Mouse (Mus musculus): ENCODE results near the gene Cd81. TPM values are rescaled to one million over a fixed set of nuclear protein-coding genes. Genes with fewer than 3 reads are reported as not detected.
A peak's percentile ranks its signal among the peaks of the same experiment; 100 is the strongest.

Gene Cd81
- polyA plus RNA-seq, 1 experiment from 2014 or later, result 455 TPM

DNA sequence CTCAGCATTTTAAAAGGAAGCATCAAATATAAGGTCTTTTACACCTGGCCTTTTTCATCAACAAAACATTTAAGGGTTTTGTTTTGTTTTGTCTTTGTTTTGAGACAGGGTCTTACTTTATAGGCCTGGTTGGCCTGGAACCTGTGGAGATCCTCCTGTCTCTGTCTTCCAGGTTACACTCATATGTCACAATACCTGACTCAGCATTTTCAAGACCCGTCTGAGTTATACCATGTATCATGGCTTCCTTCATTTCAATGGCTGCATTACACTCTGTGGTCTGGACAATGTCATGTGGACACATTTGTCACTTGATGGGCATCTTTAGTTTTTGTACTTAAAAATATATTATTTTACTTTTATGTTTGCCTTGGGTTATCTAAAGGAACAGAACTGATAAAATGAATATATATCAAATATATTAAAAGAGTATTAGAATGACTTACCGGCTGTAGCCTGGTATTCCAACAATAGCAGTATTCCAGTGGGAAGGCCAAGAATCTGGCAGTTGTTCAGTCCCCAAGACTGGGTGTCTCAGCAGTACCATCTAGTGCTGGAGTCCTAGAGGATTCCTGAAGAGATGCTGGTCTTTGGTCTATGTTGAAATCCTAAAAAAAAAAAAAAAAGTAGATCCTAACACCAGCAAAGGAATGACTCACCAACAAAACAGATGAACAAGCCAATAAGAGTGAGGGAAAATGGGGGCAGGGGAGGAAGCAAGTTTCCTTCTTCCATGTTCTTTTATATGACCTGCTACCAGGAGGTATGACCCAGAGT, 8.3 kb upstream of the Cd81 start:
- ATAC-seq (ENCODE audit: low FRiP score), result no peak
- H3K27me3 ChIP-seq (ENCODE audit: control insufficient read depth, insufficient read depth, low read length), result no peaks in the 10 kb centered on the region
- H3K4me2 ChIP-seq (replicated peaks), result no peak overlapping the region
- H3K9ac ChIP-seq, result no peak overlapping the region
- no peak overlapping the region for H3K4me3 ChIP-seq (replicated peaks; ENCODE audit: low read length)
- no peaks in the 10 kb centered on the region for H3K9me3 ChIP-seq (ENCODE audit: control insufficient read depth, low read length)
- H3K27ac ChIP-seq, result no peak overlapping the region
- 93% methylated on average over 2 of the region's 2 CpGs for WGBS
- no peak for DNase-seq (ENCODE audit: low spot score)
- H3K4me1 ChIP-seq (replicated peaks; ENCODE audit: control insufficient read depth, insufficient read depth, low read length), result no peaks in the 10 kb centered on the region
- H3K36me3 ChIP-seq (replicated peaks; ENCODE audit: control insufficient read depth, insufficient read depth), result peaks cover 2% of the 10 kb centered on the region; the same call in 1 of the 2 replicates

DNA sequence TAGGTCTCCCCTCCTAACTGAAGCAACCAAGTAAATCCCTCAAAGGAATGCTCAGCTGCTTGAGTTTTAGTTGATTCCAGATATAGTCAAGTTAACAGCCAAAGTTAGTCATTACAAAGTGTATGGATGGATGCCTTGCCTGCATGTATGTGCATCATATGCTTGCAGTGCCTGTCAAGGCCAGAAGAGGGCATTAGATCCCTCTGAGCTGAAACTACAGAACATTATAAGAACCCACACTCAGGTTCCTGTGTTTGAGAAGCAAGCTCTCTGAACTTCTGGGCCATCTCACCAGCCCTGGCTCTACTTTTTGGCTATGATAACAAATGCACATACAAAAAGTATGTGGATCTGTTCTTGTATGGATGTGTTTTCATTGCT, 7.7 kb upstream of the Cd81 start:
- no peaks in the 10 kb centered on the region for H3K27me3 ChIP-seq (ENCODE audit: control insufficient read depth, insufficient read depth, low read length)
- no peak overlapping the region for H3K9ac ChIP-seq
- H3K4me3 ChIP-seq (replicated peaks; ENCODE audit: low read length), result no peak overlapping the region
- no peak overlapping the region for H3K4me2 ChIP-seq (replicated peaks)
- no peaks in the 10 kb centered on the region for H3K9me3 ChIP-seq (ENCODE audit: control insufficient read depth, low read length)
- no peak overlapping the region for H3K27ac ChIP-seq
- ATAC-seq (ENCODE audit: low FRiP score) (no peak), DNase-seq (ENCODE audit: low spot score) (no peak)
- no peaks in the 10 kb centered on the region; the same call in 1 of the 2 replicates for H3K36me3 ChIP-seq (replicated peaks; ENCODE audit: control insufficient read depth, insufficient read depth)
- no peaks in the 10 kb centered on the region for H3K4me1 ChIP-seq (replicated peaks; ENCODE audit: control insufficient read depth, insufficient read depth, low read length)

DNA sequence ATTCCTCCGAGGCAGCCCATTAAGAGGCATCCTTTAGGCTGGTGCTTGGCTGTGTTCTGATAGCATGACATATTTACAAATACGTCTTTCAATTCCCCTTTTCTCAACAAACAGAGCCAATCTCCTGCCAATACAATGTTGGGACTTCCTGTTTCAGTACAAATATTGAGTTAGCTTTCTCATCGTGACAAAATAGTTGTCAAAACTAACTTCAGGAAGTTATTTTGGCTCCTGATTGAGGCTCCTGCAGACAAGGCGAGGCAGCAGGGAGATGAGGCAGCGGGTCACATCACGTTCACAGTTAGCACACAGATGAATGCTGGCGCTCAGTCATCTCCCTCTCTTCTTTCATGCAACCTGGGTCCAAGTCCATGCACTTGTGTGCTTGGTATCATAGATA, 6.2 kb upstream of the Cd81 start:
- Histone ChIP-seq H3K36me3 (replicated peaks; ENCODE audit: control insufficient read depth, insufficient read depth) (no peaks in the 10 kb centered on the region; the same call in 1 of the 2 replicates), H3K9me3 (ENCODE audit: control insufficient read depth, low read length) (no peaks in the 10 kb centered on the region), H3K4me2 (replicated peaks) (no peak overlapping the region), H3K27ac (no peak overlapping the region), H3K4me1 (replicated peaks; ENCODE audit: control insufficient read depth, insufficient read depth, low read length) (no peaks in the 10 kb centered on the region), H3K27me3 (ENCODE audit: control insufficient read depth, insufficient read depth, low read length) (no peaks in the 10 kb centered on the region), H3K4me3 (replicated peaks; ENCODE audit: low read length) (no peak overlapping the region), H3K9ac (no peak overlapping the region)
- WGBS, result 85% methylated on average over 7 of the region's 7 CpGs
- ATAC-seq (ENCODE audit: low FRiP score), result no peak
- DNase-seq (ENCODE audit: low spot score), result no peak

DNA sequence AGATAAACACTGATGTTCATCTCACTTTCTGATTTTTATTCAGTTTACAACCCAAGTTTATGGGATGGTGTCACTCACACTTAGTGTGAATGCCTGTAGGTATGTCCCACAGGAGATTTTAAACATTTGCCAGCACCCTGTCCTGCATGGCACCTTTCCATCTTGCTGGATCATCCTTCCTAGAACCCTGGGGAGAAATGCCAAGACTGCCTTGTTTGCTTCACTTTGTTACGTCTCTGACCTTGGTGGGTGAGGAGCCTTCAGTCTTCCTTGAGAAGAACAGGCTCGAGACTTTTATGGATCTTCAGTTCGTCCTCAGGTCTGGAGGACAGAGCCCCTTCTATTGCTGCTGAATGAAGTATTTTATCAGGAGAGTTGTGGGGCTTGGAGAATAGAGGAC, 3.2 kb upstream of the Cd81 start:
- Histone ChIP-seq H3K4me1 (replicated peaks; ENCODE audit: control insufficient read depth, insufficient read depth, low read length) (peaks cover 12% of the 10 kb centered on the region), H3K27me3 (ENCODE audit: control insufficient read depth, insufficient read depth, low read length) (no peaks in the 10 kb centered on the region), H3K27ac (no peak overlapping the region), H3K9ac (no peak overlapping the region), H3K4me2 (replicated peaks) (no peak overlapping the region), H3K9me3 (ENCODE audit: control insufficient read depth, low read length) (no peaks in the 10 kb centered on the region), H3K4me3 (replicated peaks; ENCODE audit: low read length) (no peak overlapping the region), H3K36me3 (replicated peaks; ENCODE audit: control insufficient read depth, insufficient read depth) (no peaks in the 10 kb centered on the region)
- WGBS, result 77% methylated on average over 3 of the region's 3 CpGs
- DNase-seq (ENCODE audit: low spot score) (no peak), ATAC-seq (ENCODE audit: low FRiP score) (no peak)

DNA sequence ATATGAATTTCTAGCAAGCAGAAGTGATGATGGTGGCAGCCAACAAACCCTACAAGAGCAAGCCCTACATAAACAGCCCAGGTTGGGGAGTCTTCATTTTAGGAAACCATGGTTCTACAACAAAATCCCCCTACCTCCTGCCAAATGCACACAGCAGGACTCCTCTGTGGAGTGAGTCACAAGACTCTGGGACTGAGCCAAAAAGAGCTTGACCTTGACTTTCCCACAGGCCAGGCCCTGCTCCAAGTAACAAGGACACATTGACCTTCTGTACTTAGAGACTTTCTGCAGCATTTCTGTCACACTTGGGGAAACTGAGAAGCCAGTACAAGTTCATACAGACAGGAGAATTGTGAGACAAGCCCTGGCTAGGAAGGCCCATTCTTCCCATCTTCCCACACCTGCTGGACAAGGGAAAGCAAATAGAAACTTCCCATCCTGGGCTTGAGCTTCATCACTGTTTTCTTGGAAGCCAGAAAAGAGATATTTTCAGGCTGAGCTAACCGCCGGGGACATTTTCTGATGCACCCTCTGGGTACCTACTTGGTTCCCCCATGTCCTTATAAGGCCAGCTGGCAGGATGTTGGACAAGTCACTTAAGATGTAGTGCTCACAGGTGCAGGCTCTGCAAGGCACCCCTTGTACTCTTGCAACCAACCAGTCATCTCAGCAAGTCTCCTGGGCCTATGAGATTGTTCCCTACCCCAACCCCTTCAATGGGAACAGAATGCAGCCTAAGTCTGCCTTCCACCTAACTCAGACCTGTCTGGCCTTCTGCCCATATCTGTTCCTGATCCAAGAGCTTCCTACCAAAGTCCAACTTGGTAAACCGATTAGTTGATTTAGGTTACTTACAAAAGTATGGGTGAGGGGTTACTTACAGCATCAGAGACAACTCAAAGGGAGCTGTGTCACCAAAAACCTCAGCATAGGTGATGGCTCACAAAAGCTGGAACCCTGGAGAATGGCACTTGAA, 2.4 kb upstream of the Cd81 start:
- DNase-seq (ENCODE audit: low spot score) (no peak), ATAC-seq (ENCODE audit: low FRiP score) (no peak)
- H3K4me2 ChIP-seq (replicated peaks), result no peak overlapping the region

DNA sequence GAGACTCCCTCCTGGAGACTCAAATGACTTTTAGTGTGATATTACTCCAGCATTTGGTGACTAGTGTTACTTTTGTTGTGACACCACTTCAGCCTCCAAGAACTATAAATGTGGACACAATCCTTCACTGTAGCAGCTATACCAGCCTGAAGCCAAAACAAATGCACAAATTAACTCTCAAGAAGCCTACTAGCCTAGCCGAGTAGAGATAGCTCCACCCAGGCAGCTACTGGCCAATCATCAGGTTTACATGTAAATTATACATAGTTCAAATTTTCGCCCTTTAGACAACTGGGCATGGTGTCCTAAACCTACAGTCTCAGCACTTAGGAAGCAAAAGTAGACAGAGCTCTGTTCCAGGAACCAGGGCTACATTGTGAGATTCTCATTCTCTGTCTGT, 1.2 kb upstream of the Cd81 start:
- Histone ChIP-seq H3K27ac (no peak overlapping the region), H3K9me3 (ENCODE audit: control insufficient read depth, low read length) (no peaks in the 10 kb centered on the region), H3K9ac (no peak overlapping the region), H3K36me3 (replicated peaks; ENCODE audit: control insufficient read depth, insufficient read depth) (no peaks in the 10 kb centered on the region), H3K4me2 (replicated peaks) (no peak overlapping the region), H3K27me3 (ENCODE audit: control insufficient read depth, insufficient read depth, low read length) (no peaks in the 10 kb centered on the region), H3K4me3 (replicated peaks; ENCODE audit: low read length) (no peak overlapping the region), H3K4me1 (replicated peaks; ENCODE audit: control insufficient read depth, insufficient read depth, low read length) (peaks cover 27% of the 10 kb centered on the region)
- 77% methylated on average over 2 of the region's 2 CpGs for WGBS
- DNase-seq (ENCODE audit: low spot score), result no peak
- no peak for ATAC-seq (ENCODE audit: low FRiP score)

More for the DNA sequence above, 2.4 kb upstream of the Cd81 start:
- Histone ChIP-seq H3K9me3 (ENCODE audit: control insufficient read depth, low read length) (no peaks in the 10 kb centered on the region), H3K27ac (no peak overlapping the region), H3K4me3 (replicated peaks; ENCODE audit: low read length) (no peak overlapping the region), H3K4me1 (replicated peaks; ENCODE audit: control insufficient read depth, insufficient read depth, low read length) (peaks cover 20% of the 10 kb centered on the region), H3K27me3 (ENCODE audit: control insufficient read depth, insufficient read depth, low read length) (no peaks in the 10 kb centered on the region), H3K9ac (no peak overlapping the region), H3K36me3 (replicated peaks; ENCODE audit: control insufficient read depth, insufficient read depth) (no peaks in the 10 kb centered on the region)
- 95% methylated on average over 3 of the region's 3 CpGs for WGBS

DNA sequence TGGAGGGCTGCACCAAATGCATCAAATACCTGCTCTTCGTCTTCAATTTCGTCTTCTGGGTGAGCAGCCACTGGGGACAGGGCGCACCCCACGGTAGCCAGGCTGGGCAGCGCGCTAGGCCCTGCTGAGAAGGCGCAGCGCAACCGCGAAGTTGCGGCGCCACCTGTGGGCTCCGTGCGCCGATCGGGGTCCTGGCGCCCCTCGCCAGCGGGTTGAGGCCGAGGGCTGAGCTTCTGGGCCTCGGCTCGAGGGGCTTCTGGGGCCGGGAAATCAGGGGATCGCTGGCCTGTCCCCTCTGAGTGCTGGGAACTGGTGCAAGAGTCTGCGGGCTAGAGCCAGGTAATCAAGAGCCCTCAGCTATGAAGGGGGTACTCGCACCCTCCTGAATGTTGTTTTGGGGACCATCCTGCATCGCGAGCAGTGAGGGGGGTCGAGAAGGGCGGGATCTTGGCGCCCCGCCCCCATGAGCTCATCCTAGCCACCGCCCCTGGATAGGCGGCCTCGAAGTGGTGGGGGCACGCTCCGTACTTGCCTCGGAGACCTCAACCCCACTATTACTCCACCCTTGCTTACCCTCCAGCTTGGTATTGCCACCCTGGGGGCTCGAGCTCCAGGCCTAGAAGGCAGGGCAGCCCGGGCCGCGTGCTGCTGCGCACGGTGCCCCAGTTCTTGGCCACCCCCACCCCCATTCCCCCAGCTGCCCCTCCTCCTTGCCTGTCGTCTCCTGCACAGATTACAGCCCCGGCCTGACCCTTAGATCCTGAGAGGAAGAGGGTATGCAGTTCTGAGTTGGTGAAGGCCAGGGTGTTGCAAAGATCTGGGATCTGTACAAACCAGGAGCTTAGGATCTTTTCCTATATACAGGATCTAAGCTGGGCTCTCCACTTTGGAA, 715 bp downstream of the Cd81 start:
- H3K4me3 ChIP-seq (replicated peaks; ENCODE audit: low read length), result peak overlapping the region; percentile 85
- H3K4me1 ChIP-seq (replicated peaks; ENCODE audit: control insufficient read depth, insufficient read depth, low read length), result peaks cover 38% of the 10 kb centered on the region
- no peaks in the 10 kb centered on the region for H3K36me3 ChIP-seq (replicated peaks; ENCODE audit: control insufficient read depth, insufficient read depth)
- no peaks in the 10 kb centered on the region for H3K27me3 ChIP-seq (ENCODE audit: control insufficient read depth, insufficient read depth, low read length)
- no peaks in the 10 kb centered on the region for H3K9me3 ChIP-seq (ENCODE audit: control insufficient read depth, low read length)
- ATAC-seq (ENCODE audit: low FRiP score), result peak; percentile 82
- peak; percentile 68 for DNase-seq (ENCODE audit: low spot score)
- H3K27ac ChIP-seq, result peak overlapping the region; percentile 86
- WGBS, result under 1% methylated on average over 46 of the region's 46 CpGs
- H3K4me2 ChIP-seq (replicated peaks), result peak overlapping the region; percentile 64
- H3K9ac ChIP-seq, result peak overlapping the region; percentile 97

DNA sequence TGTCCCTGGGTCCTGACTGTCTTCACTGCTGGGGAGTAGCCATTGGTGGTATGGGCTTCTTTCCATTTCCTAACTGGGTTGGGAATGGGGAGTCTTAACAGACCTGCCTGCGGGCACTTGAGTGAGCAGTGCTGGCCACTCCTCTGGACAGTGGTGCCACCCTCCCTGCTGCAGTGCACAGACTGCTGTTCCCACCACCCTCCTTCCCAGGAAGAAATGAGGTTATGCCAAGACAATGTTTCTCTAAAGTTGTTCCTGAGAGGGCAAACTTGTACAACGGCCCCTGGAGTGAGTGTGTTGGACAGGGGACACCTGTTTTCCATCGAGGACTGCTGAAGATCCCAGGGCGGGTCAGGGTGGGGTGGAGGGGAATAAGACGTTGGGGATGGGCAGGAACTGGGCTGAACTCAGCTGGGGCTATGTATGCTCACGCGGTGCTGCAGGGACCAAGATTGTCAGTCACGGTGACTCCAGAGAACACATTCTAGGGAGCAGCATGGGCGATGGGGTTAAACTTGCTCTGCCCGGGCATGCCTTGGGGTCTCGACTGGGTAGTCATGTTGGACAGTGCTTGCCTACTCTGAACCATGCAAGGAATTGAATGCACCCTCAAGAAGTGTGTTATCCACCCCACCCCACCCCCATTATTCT, 1.5 kb downstream of the Cd81 start:
- Histone ChIP-seq H3K4me1 (replicated peaks; ENCODE audit: control insufficient read depth, insufficient read depth, low read length) (peaks cover 38% of the 10 kb centered on the region), H3K4me3 (replicated peaks; ENCODE audit: low read length) (peak overlapping the region; percentile 85), H3K27ac (no peak overlapping the region), H3K4me2 (replicated peaks) (peak overlapping the region; percentile 64), H3K27me3 (ENCODE audit: control insufficient read depth, insufficient read depth, low read length) (no peaks in the 10 kb centered on the region), H3K9me3 (ENCODE audit: control insufficient read depth, low read length) (no peaks in the 10 kb centered on the region), H3K9ac (peak overlapping the region; percentile 97), H3K36me3 (replicated peaks; ENCODE audit: control insufficient read depth, insufficient read depth) (no peaks in the 10 kb centered on the region)
- no peak for DNase-seq (ENCODE audit: low spot score)
- ATAC-seq (ENCODE audit: low FRiP score), result peak; percentile 23; the same call in 1 of the 2 replicates
- 62% methylated on average over 11 of the region's 11 CpGs for WGBS
